Mouse (Mus musculus) intestine, postnatal 0 days (tissue): ENCODE measurements around the gene Tifa. TPM values are rescaled to one million over a fixed set of nuclear protein-coding genes. Genes with fewer than 3 reads are reported as not detected.

Experiments
- ATAC-seq: fragments of 200-750 bp; cut with Nextera tagmentation; 2 replicates; pipeline ENCODE4 v1.8.0; 2017; ENCODE audit warnings: mild to moderate bottlenecking, moderate TSS enrichment, moderate library complexity
- H3K27ac ChIP-seq: fragments of 300-500 bp; sonication (generic); 2 replicates; pipeline ENCODE4 v1.5.1; 2014; ENCODE audit warnings: mild to moderate bottlenecking, low read depth, low read length, moderate library complexity
- H3K27me3 ChIP-seq: fragments of 300-500 bp; sonication (generic); replicated peaks from 2 replicates; pipeline ENCODE4 v1.6.1; 2014; ENCODE audit warnings: low read length, mixed read lengths; ENCODE audit not compliant: control insufficient read depth, insufficient read depth
- H3K36me3 ChIP-seq: fragments of 300-500 bp; sonication (generic); 2 replicates; pipeline ENCODE4 v1.6.1; 2014; ENCODE audit warnings: mild to moderate bottlenecking, moderate library complexity; ENCODE audit not compliant: control insufficient read depth, insufficient read depth
- H3K4me1 ChIP-seq: fragments of 300-500 bp; sonication (generic); replicated peaks from 2 replicates; pipeline ENCODE4 v1.6.1; 2014; ENCODE audit warnings: antibody characterized with exemption, low read length, mixed read lengths; ENCODE audit not compliant: control insufficient read depth, insufficient read depth
- H3K4me2 ChIP-seq: fragments of 300-500 bp; sonication (generic); replicated peaks from 2 replicates; pipeline ENCODE4 v1.6.1; 2014; ENCODE audit warnings: low read depth, mild to moderate bottlenecking, moderate library complexity
- H3K4me3 ChIP-seq: fragments of 300-500 bp; sonication (generic); 2 replicates; pipeline ENCODE4 v1.5.1; 2014; ENCODE audit warnings: low read depth, low read length
- H3K9ac ChIP-seq: fragments of 300-500 bp; sonication (generic); 2 replicates; pipeline ENCODE4 v1.6.1; 2014; ENCODE audit warnings: mild to moderate bottlenecking, low read depth, low read length
- H3K9me3 ChIP-seq: fragments of 300-500 bp; sonication (generic); 2 replicates; pipeline ENCODE4 v1.6.1; 2016; ENCODE audit warnings: mixed run types; ENCODE audit not compliant: control insufficient read depth
- CTCF ChIP-seq: sonication (generic); IDR thresholded peaks from 2 replicates; pipeline ENCODE4 v1.5.1; 2016; ENCODE audit warnings: low read depth, mild to moderate bottlenecking, control low read depth, antibody characterized with exemption, moderate library complexity
- WGBS: fragments of 180-500 bp; shearing (Covaris S2); extraction: QIAGEN DNeasy Blood & Tissue Kit; methylation state at CpG from one replicate; pipeline ENCODE4 v1.1.7; 2014; 5-methylcytosine and 5-hydroxymethylcytosine counted together
- polyA plus RNA-seq: library from polyadenylated mRNA; unstranded; fragments of >200 nt; fragmentation: Nextera tagmentation; extraction: Ambion mirVana; gene quantifications from 2 replicates; pipeline ENCODE4 v1.2.1, GENCODE M21; 2015

Tifa gene
- polyA plus RNA-seq, 1 experiment from 2014 or later: 63.0 TPM

GRCm38 (mm10) chr3:127848088-127848808 lies 58.6 kb downstream of the Tifa start:
- Histone ChIP-seq H3K27me3 (no peaks in the 10 kb centered on the region), H3K9ac (no peak overlapping the region), H3K4me2 (no peak overlapping the region), H3K36me3 (no peaks in the 10 kb centered on the region), H3K27ac (no peak overlapping the region), H3K4me1 (peaks cover 3% of the 10 kb centered on the region), H3K4me3 (no peak overlapping the region), H3K9me3 (no peaks in the 10 kb centered on the region)
- TF ChIP-seq CTCF: no peak
- ATAC-seq: 0 out of 2 replicates have a peak, but pooled peaks have one; percentile 39
- 57% methylated on average over 11 of the region's 11 CpGs for WGBS

DNA sequence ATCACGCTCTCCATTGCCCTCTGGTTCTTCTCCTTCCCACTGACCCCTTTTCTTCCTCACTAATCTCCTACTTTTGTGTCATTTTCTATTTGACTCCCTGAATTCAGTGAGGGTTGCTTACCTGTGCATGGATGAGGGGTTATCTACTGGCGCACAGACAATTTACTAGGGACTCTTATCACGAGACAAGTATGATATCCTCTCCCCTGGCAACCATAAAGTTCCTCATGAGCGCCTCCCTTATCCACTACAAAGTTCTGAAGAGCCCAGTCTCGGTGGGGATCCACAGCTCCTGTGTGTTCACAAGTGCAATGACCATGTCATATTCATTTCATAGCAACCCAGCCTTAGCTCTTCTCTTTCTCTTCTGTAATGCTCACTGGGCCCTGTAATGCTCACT lies 60.3 kb downstream of the Tifa start:
- TF ChIP-seq CTCF: peak; percentile 25; the same call in 1 of the 2 replicates
- Histone ChIP-seq H3K4me3 (no peak overlapping the region), H3K9me3 (no peaks in the 10 kb centered on the region), H3K27me3 (no peaks in the 10 kb centered on the region), H3K4me2 (no peak overlapping the region), H3K4me1 (peaks cover 3% of the 10 kb centered on the region), H3K9ac (no peak overlapping the region), H3K36me3 (no peaks in the 10 kb centered on the region), H3K27ac (no peak overlapping the region)
- no peak; the same call in 1 of the 2 replicates for ATAC-seq
- 54% methylated on average over 5 of the region's 5 CpGs for WGBS

- peaks cover 3% of the 10 kb centered on the region for H3K4me1 ChIP-seq
- H3K27ac ChIP-seq: peak overlapping the region; percentile 89
- H3K36me3 ChIP-seq: no peaks in the 10 kb centered on the region
- H3K9ac ChIP-seq: no peak overlapping the region
- ATAC-seq: peak; percentile 88
- H3K27me3 ChIP-seq: no peaks in the 10 kb centered on the region
- no peak overlapping the region for H3K4me3 ChIP-seq
- H3K9me3 ChIP-seq: no peaks in the 10 kb centered on the region
- H3K4me2 ChIP-seq: peak overlapping the region; percentile 37
- no peak for TF ChIP-seq CTCF
- 21% methylated on average over 9 of the region's 9 CpGs for WGBS
Measured at GRCm38 (mm10) chr3:127850776-127851646, 61.4 kb downstream of the Tifa start.

- Histone ChIP-seq H3K36me3 (no peaks in the 10 kb centered on the region), H3K27ac (no peak overlapping the region), H3K4me3 (no peak overlapping the region), H3K9ac (no peak overlapping the region), H3K4me2 (no peak overlapping the region), H3K4me1 (peaks cover 3% of the 10 kb centered on the region), H3K9me3 (no peaks in the 10 kb centered on the region), H3K27me3 (no peaks in the 10 kb centered on the region)
- ATAC-seq: no peak
- WGBS: 74% methylated on average over 9 of the region's 9 CpGs
- no peak for TF ChIP-seq CTCF
Measured at GRCm38 (mm10) chr3:127852722-127853121, 63.1 kb downstream of the Tifa start.

- Histone ChIP-seq H3K27me3 (no peaks in the 10 kb centered on the region), H3K27ac (no peak overlapping the region), H3K9ac (no peak overlapping the region), H3K4me1 (peaks cover 3% of the 10 kb centered on the region), H3K36me3 (no peaks in the 10 kb centered on the region), H3K4me3 (no peak overlapping the region), H3K4me2 (no peak overlapping the region), H3K9me3 (no peaks in the 10 kb centered on the region)
- WGBS: 32% methylated on average over 15 of the region's 15 CpGs
- peak; percentile 94 for TF ChIP-seq CTCF
- no peak for ATAC-seq
Measured at GRCm38 (mm10) chr3:127853431-127854206, 64.0 kb downstream of the Tifa start.

DNA sequence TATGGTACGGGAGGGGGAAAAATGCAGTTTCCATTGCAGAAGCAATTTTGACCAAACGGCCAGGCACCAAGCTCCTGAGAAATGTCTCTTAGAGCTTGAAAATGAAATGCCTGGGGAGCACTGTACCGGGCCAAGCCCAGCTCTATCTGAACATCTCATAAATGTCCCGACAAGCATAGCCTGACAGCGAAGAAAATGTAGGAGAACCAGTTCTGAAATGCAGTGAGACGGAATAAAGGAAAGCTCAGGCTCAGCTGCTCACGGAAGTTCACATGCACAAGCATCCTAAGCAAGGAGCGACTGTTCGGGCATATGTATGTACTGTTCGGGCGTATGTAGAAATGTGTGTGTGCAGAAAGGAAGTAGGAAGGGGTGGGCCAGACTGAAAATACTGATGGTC lies 71.7 kb downstream of the Tifa start:
- Histone ChIP-seq H3K4me1 (no peaks in the 10 kb centered on the region), H3K9me3 (no peaks in the 10 kb centered on the region), H3K27me3 (no peaks in the 10 kb centered on the region), H3K36me3 (no peaks in the 10 kb centered on the region), H3K27ac (no peak overlapping the region), H3K4me3 (no peak overlapping the region), H3K9ac (no peak overlapping the region), H3K4me2 (no peak overlapping the region; the same call in 1 of the 2 replicates)
- no peak for ATAC-seq
- 70% methylated on average over 11 of the region's 11 CpGs for WGBS
- no peak for TF ChIP-seq CTCF
